Mouse (Mus musculus) myocyte (in vitro differentiated cells): ENCODE data around the gene Gtpbp3. TPM values are rescaled to one million over a fixed set of nuclear protein-coding genes. Genes with fewer than 3 reads are reported as not detected.
"Not testable (repeated sequence)": the region's sequence is repeated elsewhere in the genome, so short reads cannot be mapped to it uniquely, and the experiment has no call there.

Experiments used
- H3K27me3 ChIP-seq: one replicate; pipeline ENCODE4 v1.6.1; 2011; ENCODE audit not compliant: control insufficient read depth, insufficient read depth, insufficient read length
- H3K36me3 ChIP-seq: one replicate; pipeline ENCODE4 v1.6.1; 2011; ENCODE audit not compliant: control insufficient read depth, insufficient read depth
- H3K4me2 ChIP-seq: one replicate; pipeline ENCODE4 v1.6.1; 2011; ENCODE audit warnings: low read depth, control low read depth
- H3K4me3 ChIP-seq: one replicate; pipeline ENCODE4 v1.5.1; 2011; ENCODE audit warnings: mild to moderate bottlenecking, control low read depth, moderate library complexity
- H3K79me2 ChIP-seq: one replicate; pipeline ENCODE4 v1.6.1; 2011; ENCODE audit not compliant: control insufficient read depth, insufficient read depth
- H3ac ChIP-seq: one replicate; pipeline ENCODE4 v1.6.1; 2011; ENCODE audit not compliant: control insufficient read depth, insufficient read length
- CEBPB ChIP-seq: IDR thresholded peaks from 2 replicates; pipeline ENCODE4 v1.6.1; 2011; ENCODE audit warnings: mild to moderate bottlenecking, moderate library complexity; ENCODE audit not compliant: poor library complexity, insufficient read depth, severe bottlenecking
- E2F4 ChIP-seq: IDR thresholded peaks from one replicate; pipeline ENCODE4 v1.6.1; 2011; ENCODE audit warnings: mild to moderate bottlenecking, control low read depth, moderate library complexity; ENCODE audit not compliant: insufficient read depth
- MAX ChIP-seq: IDR thresholded peaks from one replicate; pipeline ENCODE4 v1.6.1; 2011; ENCODE audit warnings: low read depth, mild to moderate bottlenecking, control low read depth
- MYOD1 ChIP-seq, 3 experiments: IDR thresholded peaks; one replicate each; pipeline ENCODE4 v1.6.1; 2011; ENCODE audit warnings: control low read depth in 2 of 3, low read depth in 2 of 3, mild to moderate bottlenecking in 2 of 3, moderate library complexity in 1 of 3; ENCODE audit not compliant: insufficient read length in 2 of 3, control insufficient read depth in 1 of 3
- MYOG ChIP-seq, 3 experiments: IDR thresholded peaks; one replicate each; pipeline ENCODE4 v1.6.1; 2011; ENCODE audit warnings: control low read depth in 2 of 3, low read depth in 2 of 3, mild to moderate bottlenecking in 2 of 3; ENCODE audit not compliant: insufficient read length in 2 of 3, control insufficient read depth in 1 of 3, insufficient read depth in 1 of 3
- POLR2A ChIP-seq: IDR thresholded peaks from one replicate; pipeline ENCODE4 v1.6.1; 2011; ENCODE audit warnings: low read depth, mild to moderate bottlenecking, control low read depth, moderate library complexity; ENCODE audit not compliant: insufficient read length
- POLR2AphosphoS2 ChIP-seq: IDR thresholded peaks from one replicate; pipeline ENCODE4 v1.6.1; 2011; ENCODE audit warnings: low read depth, control low read depth; ENCODE audit not compliant: insufficient read length
- REST ChIP-seq: IDR thresholded peaks from one replicate; pipeline ENCODE4 v1.6.1; 2011; ENCODE audit warnings: mild to moderate bottlenecking, control low read depth, moderate library complexity; ENCODE audit not compliant: insufficient read depth, insufficient read length
- SRF ChIP-seq: IDR thresholded peaks from one replicate; pipeline ENCODE4 v1.6.1; 2011; ENCODE audit warnings: low read depth; ENCODE audit not compliant: control insufficient read depth, insufficient read length
- TCF12 ChIP-seq: IDR thresholded peaks from one replicate; pipeline ENCODE4 v1.6.1; 2011; ENCODE audit warnings: mild to moderate bottlenecking, control low read depth; ENCODE audit not compliant: poor library complexity, insufficient read depth, severe bottlenecking
- TCF3 ChIP-seq: IDR thresholded peaks from one replicate; pipeline ENCODE4 v1.6.1; 2011; ENCODE audit warnings: low read depth, control low read depth; ENCODE audit not compliant: insufficient read length
- USF1 ChIP-seq: IDR thresholded peaks from one replicate; pipeline ENCODE4 v1.6.1; 2011; ENCODE audit warnings: low read depth, mild to moderate bottlenecking, control low read depth, moderate library complexity
- polyA plus RNA-seq: library from polyadenylated mRNA; unstranded; fragments of >200 nt; fragmentation: generic; extraction: Trizol; gene quantifications from one replicate; pipeline ENCODE4 v1.2.1, GENCODE M21; 2012; ENCODE audit warnings: missing spikeins

Gtpbp3 gene
- polyA plus RNA-seq, 1 experiment: 17.5 TPM

GRCm38 (mm10) chr8:71528362-71529073 is 40.6 kb downstream of the Gtpbp3 start:
- TF ChIP-seq REST: no peak
- no peak for TF ChIP-seq POLR2A
- TF ChIP-seq E2F4: no peak
- TF ChIP-seq MYOG (IDR thresholded peaks at IDR 0.05; ENCODE audit: control insufficient read depth in 1 of 3, insufficient read depth in 1 of 3, insufficient read length in 2 of 3, low read depth in 2 of 3): no peak
- no peak for TF ChIP-seq MAX
- no peak for TF ChIP-seq CEBPB
- TF ChIP-seq POLR2AphosphoS2: no peak
- no peak for TF ChIP-seq USF1
- no peak for TF ChIP-seq TCF3
- TF ChIP-seq MYOD1 (IDR thresholded peaks at IDR 0.05; ENCODE audit: control insufficient read depth in 1 of 3, insufficient read length in 2 of 3, low read depth in 2 of 3): no peak
- no peak for TF ChIP-seq TCF12
- TF ChIP-seq SRF: no peak
- H3K27me3 ChIP-seq: peaks cover 8% of the 10 kb centered on the region

GRCm38 (mm10) chr8:71530735-71531467 is 43.0 kb downstream of the Gtpbp3 start:
- not testable (repeated sequence) for H3K4me3 ChIP-seq, H3K4me2 ChIP-seq, H3K36me3 ChIP-seq, H3K79me2 ChIP-seq, H3ac ChIP-seq, H3K27me3 ChIP-seq

More at GRCm38 (mm10) chr8:71528362-71529073, 40.6 kb downstream of the Gtpbp3 start:
- no peak overlapping the region for H3ac ChIP-seq
- no peak overlapping the region for H3K4me3 ChIP-seq
- no peaks in the 10 kb centered on the region for H3K79me2 ChIP-seq
- no peaks in the 10 kb centered on the region for H3K36me3 ChIP-seq
- H3K4me2 ChIP-seq: no peak overlapping the region

GRCm38 (mm10) chr8:71534263-71534810 is 46.4 kb downstream of the Gtpbp3 start:
- Histone ChIP-seq H3K4me3 (no peak overlapping the region), H3K36me3 (no peaks in the 10 kb centered on the region), H3K4me2 (no peak overlapping the region), H3K79me2 (no peaks in the 10 kb centered on the region), H3ac (no peak overlapping the region), H3K27me3 (no peaks in the 10 kb centered on the region)
- no peak for TF ChIP-seq SRF
- no peak for TF ChIP-seq POLR2AphosphoS2
- TF ChIP-seq USF1: no peak
- no peak for TF ChIP-seq TCF12
- TF ChIP-seq POLR2A: no peak
- TF ChIP-seq MAX: no peak
- no peak for TF ChIP-seq MYOD1 (IDR thresholded peaks at IDR 0.05; ENCODE audit: control insufficient read depth in 1 of 3, insufficient read length in 2 of 3, low read depth in 2 of 3)
- TF ChIP-seq CEBPB: no peak
- TF ChIP-seq TCF3: no peak
- no peak for TF ChIP-seq E2F4
- no peak for TF ChIP-seq REST

- H3K79me2 ChIP-seq: no peaks in the 10 kb centered on the region
- no peak overlapping the region for H3K4me2 ChIP-seq
- no peaks in the 10 kb centered on the region for H3K27me3 ChIP-seq
- no peak overlapping the region for H3K4me3 ChIP-seq
- TF ChIP-seq MYOD1 (IDR thresholded peaks at IDR 0.05; ENCODE audit: control insufficient read depth in 1 of 3, insufficient read length in 2 of 3, low read depth in 2 of 3) (peak in 1 of 3 experiments; percentile 30), MYOG (IDR thresholded peaks at IDR 0.05; ENCODE audit: control insufficient read depth in 1 of 3, insufficient read depth in 1 of 3, insufficient read length in 2 of 3, low read depth in 2 of 3) (peak in 1 of 3 experiments; percentile 51), E2F4 (no peak), POLR2AphosphoS2 (no peak), CEBPB (no peak)
- no peaks in the 10 kb centered on the region for H3K36me3 ChIP-seq
- no peak overlapping the region for H3ac ChIP-seq
These were observed 47.8 kb downstream of the Gtpbp3 start for GRCm38 (mm10) chr8:71535663-71536062.

GRCm38 (mm10) chr8:71537028-71537867 is 49.3 kb downstream of the Gtpbp3 start, which contains the start of gene Bst2:
Bst2 (minus strand) TSS chr8:71537456.
- peak within 1 kb of the TSS; percentile 16 for H3ac ChIP-seq
- H3K4me3 ChIP-seq: peak within 1 kb of the TSS; percentile 35
- no peaks in the 10 kb centered on the region for H3K79me2 ChIP-seq
- TF ChIP-seq MYOD1 (IDR thresholded peaks at IDR 0.05; ENCODE audit: control insufficient read depth in 1 of 3, insufficient read length in 2 of 3, low read depth in 2 of 3) (peak in 2 of 3 experiments; percentile 88 to 91), USF1 (peak; percentile 45), MYOG (IDR thresholded peaks at IDR 0.05; ENCODE audit: control insufficient read depth in 1 of 3, insufficient read depth in 1 of 3, insufficient read length in 2 of 3, low read depth in 2 of 3) (peak in 2 of 3 experiments; percentile 87 to 92), POLR2A (no peak)
- H3K4me2 ChIP-seq: peak within 1 kb of the TSS; percentile 91
- no peaks in the 10 kb centered on the region for H3K27me3 ChIP-seq
- H3K36me3 ChIP-seq: no peaks in the 10 kb centered on the region
